Mouse (Mus musculus): ENCODE measurements around the gene Map3k14.
A peak's percentile ranks its signal among the peaks of the same experiment; 100 is the strongest.

The Map3k14 gene

GRCm38 (mm10) chr11:103271979-103272378, 4.7 kb upstream of the Map3k14 start:
- peak; percentile 49 to 80 for DNase-seq

DNA sequence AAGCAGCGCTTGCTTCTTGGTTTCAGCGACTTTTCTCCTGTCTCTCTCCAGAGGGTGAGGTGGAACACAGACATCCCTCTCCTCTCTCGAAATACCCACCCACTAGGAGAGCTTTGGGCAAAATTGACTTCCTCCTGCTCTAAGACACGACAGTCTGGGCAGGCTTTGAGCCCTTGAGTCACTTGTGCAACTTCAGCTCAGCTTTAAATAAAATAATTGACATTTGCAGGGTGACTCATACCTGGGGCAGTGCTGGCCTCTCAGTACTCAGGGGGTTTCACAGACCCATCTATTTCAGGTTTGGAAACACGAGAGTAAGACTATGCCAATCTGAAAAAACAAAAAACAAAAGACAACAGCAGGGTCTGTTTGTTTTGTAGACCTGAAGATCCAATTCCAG, 2.2 kb upstream of the Map3k14 start:
- no peak for DNase-seq

- DNase-seq: no peak
Observed at GRCm38 (mm10) chr11:103268905-103269304, 1.6 kb upstream of the Map3k14 start.

DNA sequence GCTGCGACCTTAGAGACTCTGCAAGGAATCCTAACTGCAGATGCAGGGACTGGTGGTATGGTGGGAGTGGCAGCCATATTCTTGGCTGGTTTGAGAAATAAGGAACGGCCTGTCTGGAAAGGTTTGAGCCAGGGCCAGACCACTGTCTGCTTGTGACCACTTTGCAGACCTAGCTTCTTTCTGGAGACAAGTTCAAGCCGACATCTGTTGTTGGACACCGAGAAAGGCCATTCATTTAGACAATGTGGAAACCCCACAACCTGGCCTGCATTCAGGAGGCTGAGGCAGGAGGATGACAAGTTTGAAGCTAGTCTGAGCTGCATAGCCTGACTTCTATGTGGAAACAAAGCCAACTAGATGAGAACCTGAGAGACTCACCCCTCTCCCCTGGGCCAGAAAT, 1.1 kb upstream of the Map3k14 start:
- DNase-seq: no peak

DNA sequence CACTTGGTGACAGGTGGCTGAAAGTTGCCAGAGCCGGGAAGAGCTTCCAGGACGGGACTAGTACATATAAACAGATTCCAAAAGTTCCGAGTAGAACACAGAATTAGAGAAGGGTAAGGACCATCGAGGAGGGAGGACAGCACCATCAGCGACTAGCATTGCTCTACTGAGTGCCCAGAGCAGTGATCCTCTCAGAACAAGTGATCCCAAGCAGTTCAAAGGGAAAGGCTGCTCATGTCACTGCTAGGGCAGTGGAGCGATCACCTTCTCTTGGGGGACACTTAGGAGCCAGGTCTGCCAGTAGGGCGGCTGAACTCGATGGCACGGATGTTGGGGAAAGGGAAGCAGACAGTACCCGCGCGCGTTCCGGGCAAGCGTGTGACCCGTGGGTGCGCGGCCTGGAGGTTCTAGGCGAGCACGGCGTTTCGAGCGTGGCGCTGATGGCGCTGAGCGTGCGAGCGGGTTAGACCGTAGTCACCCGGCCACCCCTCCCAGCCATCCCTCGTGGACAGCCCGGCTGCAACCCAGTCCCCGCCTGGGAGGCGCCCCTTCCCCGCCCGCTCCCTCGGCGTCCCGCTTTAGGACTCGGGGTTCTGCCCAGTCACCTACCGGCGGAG, 435 bp downstream of the Map3k14 start:
- DNase-seq: no peak

DNA sequence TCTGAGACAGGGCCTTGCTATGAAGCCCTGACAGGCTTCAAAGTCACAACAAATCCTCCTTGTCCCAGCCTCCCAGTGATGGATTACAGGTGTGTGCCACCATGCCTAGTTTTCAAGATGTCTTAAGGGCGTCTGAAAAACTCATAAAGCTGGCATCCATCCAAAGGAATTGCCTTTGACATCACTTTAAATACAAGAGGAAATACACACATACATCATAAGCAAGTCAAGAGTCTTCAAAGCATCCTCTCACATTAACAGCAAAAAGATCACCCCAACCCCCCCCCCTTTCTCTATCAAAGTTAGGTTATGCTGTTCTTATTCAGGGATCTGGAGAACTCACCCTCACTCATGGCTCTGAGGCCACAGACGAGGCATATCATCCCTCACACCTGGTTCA, 1.4 kb downstream of the Map3k14 start:
- no peak for DNase-seq

- no peak for DNase-seq
Observed at GRCm38 (mm10) chr11:103265211-103265610, 2.1 kb downstream of the Map3k14 start.

- peak; percentile 38 to 60 for DNase-seq
Observed at GRCm38 (mm10) chr11:103264427-103265005, 2.8 kb downstream of the Map3k14 start.

- peak in 1 of 2 experiments; percentile 42 for DNase-seq
Observed at GRCm38 (mm10) chr11:103263551-103263950, 3.7 kb downstream of the Map3k14 start.

DNA sequence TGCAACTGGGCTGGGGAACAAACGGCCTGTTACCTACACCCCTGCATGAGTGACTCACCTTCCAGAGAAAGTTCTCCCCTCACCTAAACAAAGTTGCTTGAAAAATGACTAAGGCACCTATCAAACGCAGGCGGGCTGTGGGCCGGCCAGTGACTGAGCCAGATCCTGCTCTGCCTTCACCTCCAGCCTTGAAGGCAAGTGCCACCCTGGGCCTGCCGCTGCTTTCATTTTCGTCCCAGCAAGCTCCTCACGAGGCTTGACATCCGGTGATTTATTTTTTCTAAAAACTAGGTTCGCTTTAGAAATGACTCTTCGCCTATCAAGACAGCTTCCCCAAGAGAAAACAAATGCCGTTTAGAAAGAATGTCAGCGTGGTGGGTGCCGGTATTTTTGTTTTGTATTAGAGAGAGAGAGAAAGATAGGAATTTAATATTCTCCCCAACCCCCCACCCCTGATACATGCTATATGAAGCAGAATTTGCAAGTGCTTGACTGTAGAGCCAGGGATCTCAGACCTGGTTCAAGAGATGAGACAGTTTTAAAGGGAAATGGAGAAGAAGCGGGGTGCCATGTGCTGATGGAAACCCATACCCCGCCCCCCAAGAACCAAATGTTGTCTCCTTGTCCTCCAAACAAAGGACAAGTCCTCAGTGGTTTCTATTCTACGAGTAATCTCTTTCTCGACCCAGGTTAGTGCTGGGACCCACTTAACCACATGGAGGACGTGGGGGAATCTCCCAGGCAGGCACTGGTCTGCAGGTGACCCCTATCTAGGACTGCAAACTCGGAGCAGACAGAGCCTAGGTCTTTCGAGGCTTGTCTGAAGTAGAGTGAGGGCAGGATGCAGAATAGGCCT, 4.6 kb downstream of the Map3k14 start:
- DNase-seq: peak; percentile 47 to 61

- peak; percentile 77 to 81 for DNase-seq
Observed at GRCm38 (mm10) chr11:103261671-103262411, 5.4 kb downstream of the Map3k14 start.

DNA sequence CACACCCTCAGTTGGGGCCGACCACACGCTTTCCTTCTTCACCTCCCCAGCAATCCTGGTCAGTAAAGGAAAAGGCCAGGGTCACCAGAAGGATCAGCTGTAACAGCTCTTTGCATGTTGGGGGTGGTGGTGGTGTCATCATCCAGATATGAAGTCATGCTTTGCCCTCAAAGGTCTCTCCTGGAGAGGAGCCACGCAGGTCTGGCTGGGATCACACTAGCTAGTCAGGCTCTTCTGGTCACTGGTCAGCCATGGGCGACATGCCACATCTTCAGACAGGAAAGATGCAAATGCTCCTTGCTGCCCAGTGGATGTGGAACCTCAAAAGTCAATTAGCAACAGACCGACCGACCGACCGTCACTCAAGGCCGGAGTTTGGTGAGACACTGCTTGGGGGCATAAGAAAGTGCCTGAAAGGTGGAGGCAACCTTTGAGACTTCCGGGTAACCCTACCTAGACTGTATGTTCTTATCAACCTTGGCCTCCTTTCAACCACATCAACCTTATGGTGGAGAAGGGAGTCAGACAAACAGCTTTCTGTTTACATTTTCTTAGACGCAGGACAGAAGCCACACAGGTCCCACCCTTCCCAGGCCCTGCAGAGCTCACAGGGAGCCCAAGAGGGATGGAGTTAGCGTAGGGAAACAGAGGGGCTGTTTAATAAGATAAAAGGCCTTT, 6.6 kb downstream of the Map3k14 start:
- peak in 1 of 2 experiments; percentile 45 for DNase-seq

- DNase-seq: no peak
Observed at GRCm38 (mm10) chr11:103260034-103260433, 7.2 kb downstream of the Map3k14 start.

- DNase-seq: no peak
Observed at GRCm38 (mm10) chr11:103257938-103258481, 9.3 kb downstream of the Map3k14 start.

- DNase-seq: no peak
Observed at GRCm38 (mm10) chr11:103253605-103254004, 13.7 kb downstream of the Map3k14 start.

DNA sequence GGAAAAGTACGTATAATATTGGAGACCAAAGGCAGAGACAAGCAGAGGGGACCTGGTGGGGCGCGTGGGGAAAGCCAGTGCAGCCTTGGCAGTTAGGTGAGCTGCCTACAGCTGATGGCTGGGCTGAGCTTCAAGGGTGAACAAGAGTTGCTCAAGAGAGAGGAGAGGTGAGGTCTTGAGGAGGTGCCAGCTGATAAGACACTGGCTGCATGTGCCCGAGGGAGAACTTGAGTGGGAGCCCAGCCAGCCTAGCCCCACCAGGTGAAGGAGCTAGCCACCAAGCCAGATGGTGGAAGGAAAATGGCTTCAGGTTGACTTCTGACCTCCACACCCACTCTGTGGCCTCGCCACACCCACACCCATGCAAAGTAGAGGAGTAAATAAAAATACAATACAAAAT, 14.9 kb downstream of the Map3k14 start:
- DNase-seq: no peak

DNA sequence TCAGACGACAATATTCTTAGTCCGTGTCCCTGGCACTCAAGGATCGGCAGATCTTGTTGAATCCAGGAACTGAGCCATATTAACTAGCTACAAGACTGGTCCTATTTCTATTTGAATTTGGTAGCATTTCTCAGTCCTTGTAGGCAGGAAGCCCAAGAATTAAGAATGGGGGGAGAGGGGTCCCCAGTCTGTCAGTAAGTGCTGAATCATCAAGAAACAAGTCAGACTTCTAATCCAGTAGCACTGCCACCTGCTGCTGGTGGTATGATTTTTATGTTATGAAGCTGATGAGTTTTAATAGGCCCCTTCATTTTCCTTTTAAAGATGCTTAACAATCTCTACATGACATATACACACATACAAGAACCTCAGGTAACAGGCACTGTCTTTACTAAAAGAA, 16.9 kb downstream of the Map3k14 start:
- DNase-seq: no peak

DNA sequence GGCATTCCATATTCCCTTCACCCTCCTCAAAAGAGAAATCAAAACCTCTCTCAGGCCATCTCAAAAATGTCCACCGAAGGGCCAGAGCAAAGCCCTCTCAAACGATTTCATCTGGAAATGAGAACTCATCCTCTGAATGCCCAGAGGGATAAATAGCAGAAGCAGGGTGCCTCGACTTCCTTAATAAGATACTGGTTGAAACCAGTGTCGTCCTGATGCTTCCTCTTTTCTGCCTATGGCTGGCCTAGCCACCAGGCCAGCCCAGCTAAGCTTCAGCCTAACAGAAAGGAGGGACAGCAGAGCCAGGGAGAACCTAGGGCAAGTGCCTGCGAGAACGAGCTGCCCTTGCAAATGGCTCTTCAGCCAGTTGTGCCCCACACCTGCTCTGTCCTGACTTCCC, 17.8 kb downstream of the Map3k14 start:
- no peak for DNase-seq

- no peak for DNase-seq
Observed at GRCm38 (mm10) chr11:103248837-103249236, 18.4 kb downstream of the Map3k14 start.

DNA sequence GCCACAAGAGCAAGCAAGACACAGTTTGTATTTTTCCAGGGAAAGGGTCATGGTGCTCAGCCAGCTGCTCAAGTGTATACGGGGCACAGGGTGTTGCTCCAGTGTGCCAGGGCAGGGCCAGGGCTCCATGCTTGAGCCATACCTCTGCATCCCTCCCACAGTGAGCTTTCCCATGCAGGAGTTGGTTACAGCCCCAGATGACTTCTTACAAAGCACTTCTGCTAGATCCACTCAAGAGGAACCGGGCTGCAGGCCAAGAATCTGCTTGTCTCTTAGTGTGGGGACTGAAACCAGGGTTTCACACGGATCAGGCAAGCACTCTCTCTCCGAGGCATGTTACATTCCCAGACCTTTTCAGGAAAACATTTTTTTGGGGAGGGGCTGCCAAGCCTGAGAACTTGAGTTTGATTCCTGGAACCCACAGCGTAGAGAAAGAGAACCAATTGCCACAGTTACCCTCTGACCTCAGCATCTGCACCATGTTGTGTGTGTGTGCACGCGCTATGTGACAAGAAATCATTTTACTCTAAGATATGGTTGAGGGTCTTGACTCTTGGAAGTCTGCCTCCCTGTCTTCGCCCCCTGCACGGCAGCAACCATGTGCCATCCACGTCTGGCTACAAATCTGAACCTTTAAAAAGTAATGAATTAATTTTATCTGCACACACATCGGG, 19.6 kb downstream of the Map3k14 start:
- DNase-seq: peak; percentile 83 to 93

- no peak for DNase-seq
Observed at GRCm38 (mm10) chr11:103246731-103247290, 20.5 kb downstream of the Map3k14 start.

Measured in kidney, postnatal 36 days (tissue).